ENCODE assay signal across 14 mouse cellular contexts in genomic region chr11:65235374-65235773, GRCm38 (mm10). TPM values are rescaled to one million over a fixed set of nuclear protein-coding genes. Genes with fewer than 3 reads are reported as not detected.
"Had no signal": no experiment of that assay in that cellular context is flagged by ENCODE, and none has a peak within 500 bp of the region (broad histone marks: within the 10 kb centered on the region; RNA-seq: fewer than 3 reads in every experiment).

No protein-coding gene starts in this region.

- H3K9ac ChIP-seq: limb, embryonic 13.5 days; liver, embryonic 14.5 days; neural tube, embryonic 15.5 days had no signal

- H3K27ac ChIP-seq: layer of hippocampus, adult 2 months; limb, embryonic 13.5 days; liver, embryonic 14.5 days; midbrain, embryonic 10.5 days; neural tube, embryonic 15.5 days had no signal

- H3K4me2 ChIP-seq: limb, embryonic 13.5 days; neural tube, embryonic 15.5 days had no signal

- H3K36me3 ChIP-seq: limb, embryonic 13.5 days; midbrain, embryonic 10.5 days; neural tube, embryonic 15.5 days had no signal

- H3K4me1 ChIP-seq: limb, embryonic 13.5 days; neural tube, embryonic 15.5 days had no signal

- H3K4me3 ChIP-seq: layer of hippocampus, adult 2 months; limb, embryonic 13.5 days; midbrain, embryonic 10.5 days; myocyte; neural tube, embryonic 15.5 days had no signal

- H3K27me3 ChIP-seq: limb, embryonic 13.5 days; neural tube, embryonic 15.5 days had no signal

- H3K9me3 ChIP-seq: limb, embryonic 13.5 days; midbrain, embryonic 10.5 days; neural tube, embryonic 15.5 days had no signal

- DNase-seq: kidney, postnatal 10 days; kidney, postnatal 4 days; lung, adult 18-20 months; lung, postnatal 4 days; right cerebral cortex, adult 18-20 months; right cerebral cortex, postnatal 25 days; thymus, postnatal 4 days had no signal

RNA-seq across cellular contexts. Expression of gene Myocd, which starts 34.4 kb away (rescaled TPM):
- total RNA-seq: megakaryocyte, adult 5-6 weeks had no signal
